Mouse (Mus musculus): ENCODE results near the gene Gal3st3. TPM values are rescaled to one million over a fixed set of nuclear protein-coding genes. Genes with fewer than 3 reads are reported as not detected.

Gal3st3 gene
- not detected for polyA plus RNA-seq (2021)

DNA sequence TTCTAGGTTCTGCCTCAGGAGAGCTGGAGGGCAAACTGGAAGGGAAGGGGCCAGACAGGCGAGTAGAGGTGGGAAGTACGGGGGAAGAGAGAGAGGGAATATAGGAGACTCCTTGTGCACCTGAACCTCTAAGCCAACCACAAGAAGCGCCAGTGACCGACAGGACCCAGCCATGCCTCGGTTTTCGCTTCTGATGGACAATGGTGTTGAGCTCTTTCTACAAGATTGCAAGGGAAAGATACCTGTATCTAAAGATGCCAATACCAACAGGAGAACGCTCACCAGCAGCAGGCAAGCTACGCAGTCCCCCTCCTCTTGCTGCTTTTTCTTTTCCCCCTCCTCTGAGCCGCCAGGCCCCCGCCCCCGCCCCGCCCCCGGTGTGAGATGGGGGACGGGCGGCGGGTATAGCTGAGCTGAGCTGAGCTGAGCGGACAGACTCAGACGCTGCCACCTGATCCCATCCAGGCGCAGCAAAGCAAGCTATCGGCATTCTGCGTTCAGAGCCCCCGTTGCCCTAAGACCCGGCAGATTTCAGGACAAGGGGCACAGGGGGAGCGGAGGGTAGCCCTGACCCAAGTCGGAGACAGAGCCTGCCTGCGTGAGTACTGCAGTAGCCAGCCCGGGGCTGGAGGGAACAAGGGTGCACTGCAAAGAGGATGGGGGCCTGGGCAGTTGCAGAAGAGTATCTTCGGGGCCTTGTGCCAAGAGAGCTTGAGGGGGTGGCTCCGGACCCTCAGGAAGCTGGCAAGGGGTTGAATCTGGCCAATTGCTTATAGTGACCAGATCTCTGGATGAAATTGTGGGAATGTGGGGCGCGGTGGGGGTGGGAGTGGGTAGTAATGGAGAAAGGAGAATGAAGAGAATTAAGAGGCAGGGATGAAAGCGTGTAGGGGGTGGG is at the start of gene Gal3st3:
Gene Gal3st3 (plus strand): TSS at position 429 of the 898 bp plus-strand sequence.
- POLR2A ChIA-PET = no interaction called here
- CTCF ChIA-PET = interaction anchor here (1.5 kb wide), 1 partner anchor 50 kb away, joined by 3 read pairs; no protein-coding TSS in a partner anchor
- no peak for DNase-seq (ENCODE audit: low read depth, low spot score)
- in situ Hi-C loops (cut with MboI; ENCODE audit: low pct_unique_long_range_greater_than_20kb) = no loop called here
- H3K27me3 ChIP-seq = no peaks in the 10 kb centered on the region
- ATAC-seq = no peak
- TF ChIP-seq CTCF (IDR thresholded peaks at IDR 0.05) = no peak

DNA sequence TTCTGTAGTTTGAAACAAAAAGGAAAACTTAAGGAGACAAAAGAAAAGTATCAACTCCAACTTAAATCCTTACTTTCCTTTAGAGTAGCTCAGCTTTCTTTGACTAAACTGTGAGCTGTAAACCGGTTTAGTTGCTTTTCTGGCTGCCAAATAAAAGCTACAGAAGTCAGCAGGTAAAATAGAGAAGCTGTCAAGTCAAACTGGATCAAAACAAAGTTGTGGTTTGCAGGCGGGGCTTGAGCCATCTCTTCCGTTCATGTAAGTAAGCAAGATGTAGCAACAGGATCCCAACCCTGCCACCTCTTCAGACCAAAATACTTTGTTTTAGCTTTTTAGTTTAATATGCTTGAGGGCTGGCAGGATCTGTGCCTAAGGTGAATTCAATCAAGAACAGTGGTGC is 41.0 kb upstream of the Gal3st3 start:
- DNase-seq (ENCODE audit: low read depth, low spot score) (no peak), ATAC-seq (no peak)
- TF ChIP-seq CTCF (IDR thresholded peaks at IDR 0.05) = no peak
- no peaks in the 10 kb centered on the region for H3K27me3 ChIP-seq
- in situ Hi-C loops (cut with MboI; ENCODE audit: low pct_unique_long_range_greater_than_20kb) = no loop called here
- ChIA-PET CTCF (no interaction called here), POLR2A (no interaction called here)

DNA sequence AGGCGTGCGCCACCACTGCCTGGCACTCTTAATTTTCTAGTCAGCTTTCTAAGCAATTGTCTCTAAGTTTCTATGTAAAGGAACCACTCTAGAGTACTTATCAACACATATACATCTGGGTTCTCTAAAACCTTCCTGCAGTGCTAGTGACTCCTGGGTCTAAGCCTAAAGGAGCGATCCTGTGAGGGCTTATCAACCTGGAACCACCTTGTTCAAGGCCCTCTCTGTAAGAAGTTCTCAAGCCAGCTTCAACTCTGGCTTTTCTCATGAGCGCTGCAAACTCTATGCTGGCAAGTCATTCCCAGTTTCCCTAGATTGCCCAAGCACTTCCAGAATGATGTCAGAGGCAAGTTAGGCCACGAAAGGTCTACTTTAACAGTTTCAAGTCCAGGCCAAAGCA is 31.1 kb upstream of the Gal3st3 start:
- ATAC-seq = no peak
- ChIA-PET CTCF (no interaction called here), POLR2A (no interaction called here)
- DNase-seq (ENCODE audit: low read depth, low spot score) = no peak
- H3K27me3 ChIP-seq = no peaks in the 10 kb centered on the region
- no peak for TF ChIP-seq CTCF (IDR thresholded peaks at IDR 0.05)
- in situ Hi-C loops (cut with MboI; ENCODE audit: low pct_unique_long_range_greater_than_20kb) = no loop called here

DNA sequence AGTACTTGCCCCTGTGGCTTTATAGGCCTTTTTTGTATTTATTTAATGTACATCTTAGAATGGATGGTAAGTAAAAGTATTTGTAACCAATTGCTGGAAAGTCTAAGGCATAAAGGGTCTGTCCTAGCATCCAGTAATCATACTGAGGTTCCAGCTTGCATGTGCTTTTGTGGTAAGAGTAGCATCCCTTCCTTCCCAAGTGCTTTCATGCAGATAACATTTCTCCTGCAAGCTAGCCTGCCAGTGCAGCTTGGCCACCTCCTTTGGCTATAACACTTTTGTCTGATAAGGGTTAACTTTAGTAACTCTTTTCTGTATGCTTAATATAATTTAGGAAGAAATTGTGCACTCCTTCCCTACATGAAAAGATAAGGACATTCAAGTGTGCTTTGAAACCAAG is 30.1 kb upstream of the Gal3st3 start:
- CTCF ChIA-PET = no interaction called here
- no peaks in the 10 kb centered on the region for H3K27me3 ChIP-seq
- in situ Hi-C loops (cut with MboI; ENCODE audit: low pct_unique_long_range_greater_than_20kb) = no loop called here
- ATAC-seq (no peak), DNase-seq (ENCODE audit: low read depth, low spot score) (no peak)
- TF ChIP-seq CTCF (IDR thresholded peaks at IDR 0.05) = no peak
- POLR2A ChIA-PET = interaction anchor here (0.6 kb wide), 1 partner anchor 370 kb away, joined by 3 read pairs; no protein-coding TSS in a partner anchor

DNA sequence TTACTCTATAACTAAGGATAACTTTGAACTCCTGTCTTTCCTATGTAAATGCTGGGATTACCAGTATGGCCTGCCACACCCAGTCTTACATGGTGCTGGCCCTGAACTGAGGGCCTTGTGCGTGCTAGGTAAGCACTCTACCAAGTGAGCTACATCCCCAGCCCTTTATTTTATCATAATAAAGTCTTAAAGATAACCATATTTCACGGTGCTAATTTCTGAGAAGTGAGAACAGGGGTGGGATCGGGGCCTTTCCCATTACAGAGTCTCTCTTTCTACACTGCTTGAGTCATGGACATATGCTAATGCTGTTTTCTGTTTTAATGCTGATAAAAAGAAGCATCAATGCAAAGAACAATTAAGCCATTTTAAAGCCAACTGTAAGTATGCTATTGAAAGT is 29.3 kb upstream of the Gal3st3 start:
- no peak for TF ChIP-seq CTCF (IDR thresholded peaks at IDR 0.05)
- no peaks in the 10 kb centered on the region for H3K27me3 ChIP-seq
- in situ Hi-C loops (cut with MboI; ENCODE audit: low pct_unique_long_range_greater_than_20kb) = no loop called here
- ChIA-PET POLR2A (interaction anchor here (0.6 kb wide), 1 partner anchor 369 kb away, joined by 3 read pairs; no protein-coding TSS in a partner anchor), CTCF (no interaction called here)
- ATAC-seq (no peak), DNase-seq (ENCODE audit: low read depth, low spot score) (no peak)

DNA sequence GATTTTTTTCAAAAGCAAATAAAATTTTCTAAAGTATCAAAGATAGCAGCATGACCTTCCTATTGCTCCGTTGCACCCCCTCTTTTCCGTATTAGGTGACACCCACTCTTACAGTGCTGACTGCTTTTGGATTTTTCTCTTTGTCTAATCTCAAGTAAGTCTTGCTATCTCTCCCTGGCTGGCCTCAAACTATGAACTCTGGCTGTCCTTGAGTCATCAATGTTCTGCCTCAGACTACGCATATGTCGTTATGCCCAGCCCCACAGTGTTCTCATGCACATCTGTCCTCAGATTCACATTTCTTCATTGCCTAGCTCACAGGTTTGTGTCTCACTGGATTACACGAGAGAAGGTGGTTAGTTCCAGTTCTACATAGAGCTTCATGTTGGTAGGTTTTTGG is 28.7 kb upstream of the Gal3st3 start:
- POLR2A ChIA-PET = no interaction called here
- no peaks in the 10 kb centered on the region for H3K27me3 ChIP-seq
- ATAC-seq = no peak
- in situ Hi-C loops (cut with MboI; ENCODE audit: low pct_unique_long_range_greater_than_20kb) = no loop called here
- TF ChIP-seq CTCF (IDR thresholded peaks at IDR 0.05) = no peak
- CTCF ChIA-PET = no interaction called here
- DNase-seq (ENCODE audit: low read depth, low spot score) = no peak

DNA sequence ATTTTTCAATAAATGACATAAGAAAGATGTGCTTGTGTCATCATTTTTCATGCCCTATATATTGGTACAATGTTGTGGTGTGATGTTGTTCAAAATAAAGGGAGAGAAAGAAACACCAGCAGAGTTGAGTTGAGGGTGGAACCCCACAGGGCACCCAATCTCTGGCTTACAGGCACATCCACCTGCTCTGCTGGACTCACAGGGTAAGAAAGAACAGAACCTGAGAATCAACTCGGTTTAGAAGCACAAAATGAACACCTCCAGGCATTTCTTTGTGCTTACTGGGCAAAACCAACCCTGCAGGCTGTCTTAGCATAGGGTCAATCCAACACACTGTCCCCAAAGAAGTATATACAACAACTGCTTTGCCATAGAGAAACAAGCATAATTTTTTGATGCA is 26.7 kb upstream of the Gal3st3 start:
- in situ Hi-C loops (cut with MboI; ENCODE audit: low pct_unique_long_range_greater_than_20kb) = no loop called here
- ChIA-PET CTCF (interaction anchor here (1.2 to 1.4 kb wide), 2 partner anchors 58 to 76 kb away, joined by 3 read pairs; no protein-coding TSS in a partner anchor), POLR2A (no interaction called here)
- no peak for TF ChIP-seq CTCF (IDR thresholded peaks at IDR 0.05)
- no peak for ATAC-seq
- DNase-seq (ENCODE audit: low read depth, low spot score) = no peak
- H3K27me3 ChIP-seq = no peaks in the 10 kb centered on the region

DNA sequence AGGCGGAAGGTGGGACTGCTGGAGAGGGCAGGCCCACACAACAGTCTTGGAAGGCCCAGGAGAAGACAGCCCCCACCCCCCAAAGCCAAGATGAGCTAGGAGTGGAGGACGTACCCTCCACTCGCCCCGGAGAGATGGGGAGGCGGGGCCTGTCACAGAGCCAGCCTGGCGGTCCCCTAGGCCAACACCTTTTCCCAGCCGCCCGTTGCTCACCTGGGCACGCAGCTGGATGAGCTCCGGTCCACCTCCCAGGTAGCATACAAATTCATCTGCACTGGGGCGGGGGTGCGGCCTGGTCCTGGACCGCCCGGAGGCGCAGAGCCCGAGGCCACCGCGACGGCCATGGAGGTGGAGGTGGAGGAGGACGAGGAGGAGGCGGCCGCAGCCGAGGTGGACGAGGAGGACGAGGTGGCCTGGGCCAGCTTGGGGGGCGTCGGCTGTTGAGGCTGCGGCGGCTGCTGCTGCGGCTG is 25.8 kb upstream of the Gal3st3 start:
- no peak for DNase-seq (ENCODE audit: low read depth, low spot score)

DNA sequence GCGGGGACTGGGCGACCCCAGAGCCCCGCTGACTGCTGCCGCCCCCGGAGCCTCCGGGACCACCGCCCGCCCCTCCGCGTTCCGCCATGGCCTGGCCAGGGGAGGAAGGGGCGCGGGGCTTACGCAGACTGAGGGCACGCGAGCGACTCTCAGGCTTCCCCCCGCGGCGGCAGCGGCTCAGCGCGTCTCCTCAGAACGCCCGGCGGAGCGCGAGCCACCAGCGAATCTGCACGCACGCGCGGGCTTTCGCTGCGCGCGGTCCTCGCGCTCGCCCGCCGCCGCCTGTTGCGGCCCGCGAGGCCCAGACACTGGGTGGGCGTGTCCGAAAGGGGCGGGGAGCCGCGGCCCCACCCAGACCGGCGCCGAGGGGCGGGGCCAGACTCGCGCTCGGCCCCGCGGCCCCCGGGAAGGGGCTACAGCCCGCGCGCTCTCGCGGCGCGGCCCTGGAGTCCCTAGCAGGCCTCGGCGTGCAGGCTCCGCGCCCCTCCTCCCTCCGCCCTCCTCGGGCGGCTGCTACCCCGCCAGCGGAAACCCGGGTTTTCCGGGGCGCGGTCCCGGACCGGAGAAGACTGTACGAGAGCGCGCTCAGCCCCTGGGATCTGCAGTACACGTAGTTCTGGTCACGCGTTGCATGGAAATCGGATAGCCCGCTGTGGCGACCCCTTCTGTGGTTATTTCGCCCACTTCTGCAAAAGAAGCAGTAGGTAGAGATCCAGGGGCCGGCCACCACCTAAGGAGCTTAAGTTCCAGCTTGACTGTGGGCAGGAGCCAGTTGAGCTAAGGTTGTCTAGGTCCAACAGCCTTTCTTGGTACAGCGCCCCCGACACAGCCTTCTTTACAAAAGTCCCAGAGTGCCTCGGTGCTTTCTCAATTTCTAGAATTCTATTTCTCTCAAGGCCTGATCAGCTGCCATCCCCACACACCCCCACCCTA is 25.1 kb upstream of the Gal3st3 start, which contains the start of gene Pacs1:
Gene Pacs1 (minus strand): TSS at position 319 of the 933 bp plus-strand sequence.
- peak; percentile 81 for ATAC-seq
- CTCF ChIA-PET = interaction anchor here (1.2 to 1.4 kb wide), 3 partner anchors 60 to 77 kb away, joined by 3 to 4 read pairs (median 3); no protein-coding TSS in a partner anchor

More for the DNA sequence above, 25.8 kb upstream of the Gal3st3 start:
- ATAC-seq = peak; percentile 22
- H3K27me3 ChIP-seq = no peaks in the 10 kb centered on the region
- ChIA-PET POLR2A (interaction anchor here (1.1 kb wide), 1 partner anchor 28 kb away, joined by 4 read pairs; no protein-coding TSS in a partner anchor), CTCF (interaction anchor here (1.2 to 1.4 kb wide), 2 partner anchors 59 to 76 kb away, joined by 3 read pairs; no protein-coding TSS in a partner anchor)
- in situ Hi-C loops (cut with MboI; ENCODE audit: low pct_unique_long_range_greater_than_20kb) = no loop called here
- TF ChIP-seq CTCF (IDR thresholded peaks at IDR 0.05) = no peak

DNA sequence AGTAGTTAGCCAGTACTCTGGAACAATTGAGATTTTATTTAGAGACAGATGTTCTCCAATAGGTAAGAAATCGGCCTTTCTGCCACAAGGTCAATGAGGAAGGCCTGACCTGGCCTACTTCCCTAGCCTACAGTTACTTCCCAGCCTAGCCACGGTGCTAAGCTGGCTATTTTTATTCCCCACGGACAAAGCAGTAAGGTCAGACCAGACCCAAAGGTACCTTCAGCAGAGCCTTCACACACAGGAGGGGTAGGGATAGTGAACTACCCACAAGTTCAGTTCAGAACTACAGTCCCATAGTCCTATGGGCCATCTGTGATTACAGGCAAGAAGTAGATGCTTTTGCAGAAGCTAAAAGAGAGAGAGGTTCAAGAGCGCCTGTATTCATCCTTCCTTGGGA is 24.2 kb upstream of the Gal3st3 start:
- in situ Hi-C loops (cut with MboI; ENCODE audit: low pct_unique_long_range_greater_than_20kb) = no loop called here
- ChIA-PET POLR2A (no interaction called here), CTCF (interaction anchor here (0.9 to 1.2 kb wide), 2 partner anchors 9 to 78 kb away, joined by 4 read pairs; no protein-coding TSS in a partner anchor)
- no peak for TF ChIP-seq CTCF (IDR thresholded peaks at IDR 0.05)
- no peaks in the 10 kb centered on the region for H3K27me3 ChIP-seq
- ATAC-seq (no peak), DNase-seq (ENCODE audit: low read depth, low spot score) (no peak)

More for the DNA sequence above, 25.1 kb upstream of the Gal3st3 start, which contains the start of gene Pacs1:
- POLR2A ChIA-PET = interaction anchor here (1.1 kb wide), 1 partner anchor 27 kb away, joined by 4 read pairs; no protein-coding TSS in a partner anchor
- TF ChIP-seq CTCF (IDR thresholded peaks at IDR 0.05) = no peak
- no peak for DNase-seq (ENCODE audit: low read depth, low spot score)
- in situ Hi-C loops (cut with MboI; ENCODE audit: low pct_unique_long_range_greater_than_20kb) = no loop called here
- no peaks in the 10 kb centered on the region for H3K27me3 ChIP-seq
